Mouse (Mus musculus): ENCODE data around the gene Ccdc159. TPM values are rescaled to one million over a fixed set of nuclear protein-coding genes. Genes with fewer than 3 reads are reported as not detected.
A peak's percentile ranks its signal among the peaks of the same experiment; 100 is the strongest.

Gene Ccdc159
- polyA plus RNA-seq (2012; rRNA removed): 24.4 and 27.3 TPM in 2 replicates

DNA sequence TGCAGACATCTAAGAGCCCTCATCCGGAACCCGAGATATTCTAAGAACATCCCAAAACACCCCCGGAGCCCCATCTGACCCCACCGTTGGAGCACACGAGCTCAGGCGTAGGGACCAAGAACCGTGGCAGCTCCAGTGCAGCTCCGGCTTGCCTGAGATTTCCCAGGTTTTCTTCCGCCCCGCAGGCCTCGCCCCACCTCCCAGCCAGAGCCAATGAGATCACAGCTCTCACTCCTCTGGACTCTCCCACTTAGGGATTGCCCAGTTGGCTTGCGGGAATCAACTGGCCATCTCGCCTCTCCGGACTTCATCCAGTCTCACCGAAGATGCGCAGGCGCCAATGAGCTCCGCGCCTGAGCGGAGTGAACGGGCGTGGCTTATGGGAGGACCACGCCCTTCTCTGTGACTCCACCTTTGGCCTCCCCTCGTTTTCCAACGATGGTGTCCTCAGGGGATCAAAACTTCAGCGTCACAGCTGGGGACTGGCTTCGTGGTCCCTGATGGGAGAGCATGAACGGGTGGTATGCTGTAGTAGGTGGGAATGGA lies at the start of gene Ccdc159, which contains the start of gene Tmem205:
Ccdc159 (plus strand) TSS at position 264 of the 546 bp plus-strand sequence.
Tmem205 (minus strand) TSS at position 349 of the 546 bp plus-strand sequence.
- no peak for TF ChIP-seq CTCF (IDR thresholded peaks at IDR 0.05; ENCODE audit: extremely low read depth, insufficient read depth, low read length)
- TF ChIP-seq POLR2A (IDR thresholded peaks at IDR 0.05; ENCODE audit: extremely low read depth, insufficient read depth, low read length): peak; percentile 94
- peak within 1 kb of the TSS; percentile 31 for H3K4me3 ChIP-seq (ENCODE audit: insufficient read depth, low read length)
- H3K4me1 ChIP-seq (ENCODE audit: control insufficient read depth, insufficient read depth, low read length): no peaks in the 10 kb centered on the region; the same call in 1 of the 2 replicates
- H3K27ac ChIP-seq (ENCODE audit: insufficient read depth, low read length): no peak within 1 kb of the TSS

DNA sequence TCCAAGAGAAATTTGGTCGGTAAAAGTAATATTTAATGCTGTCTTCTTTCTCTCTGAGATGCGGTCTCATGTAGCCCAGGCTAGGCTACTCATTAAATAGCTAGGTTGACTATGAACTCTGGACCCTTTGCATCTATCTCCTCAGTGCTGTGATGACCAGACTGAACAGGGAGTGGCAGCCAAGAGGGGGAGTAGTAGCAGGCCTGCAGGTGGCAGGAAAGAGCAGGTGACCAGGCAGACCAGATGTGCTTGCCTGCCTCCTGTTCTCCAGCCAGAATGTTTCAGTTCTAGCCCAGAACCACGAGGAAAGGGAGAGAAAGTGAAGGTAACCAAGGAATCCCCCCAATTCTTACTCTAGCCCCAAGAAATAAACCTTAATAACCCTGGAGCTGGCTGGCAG lies 38.0 kb upstream of the Ccdc159 start:
- H3K4me1 ChIP-seq (ENCODE audit: control insufficient read depth, insufficient read depth, low read length): no peaks in the 10 kb centered on the region
- no peak for TF ChIP-seq POLR2A (IDR thresholded peaks at IDR 0.05; ENCODE audit: extremely low read depth, insufficient read depth, low read length)
- TF ChIP-seq CTCF (IDR thresholded peaks at IDR 0.05; ENCODE audit: extremely low read depth, insufficient read depth, low read length): no peak
- no peak overlapping the region for H3K27ac ChIP-seq (ENCODE audit: insufficient read depth, low read length)
- no peak overlapping the region for H3K4me3 ChIP-seq (ENCODE audit: insufficient read depth, low read length)

GRCm38 (mm10) chr9:21901223-21901820 lies 25.9 kb upstream of the Ccdc159 start:
- TF ChIP-seq POLR2A (IDR thresholded peaks at IDR 0.05; ENCODE audit: extremely low read depth, insufficient read depth, low read length) (peak; percentile 52; the same call in 1 of the 2 replicates), CTCF (IDR thresholded peaks at IDR 0.05; ENCODE audit: extremely low read depth, insufficient read depth, low read length) (no peak)
- H3K27ac ChIP-seq (ENCODE audit: insufficient read depth, low read length): no peak overlapping the region
- H3K4me3 ChIP-seq (ENCODE audit: insufficient read depth, low read length): peak overlapping the region; percentile 43
- H3K4me1 ChIP-seq (ENCODE audit: control insufficient read depth, insufficient read depth, low read length): no peaks in the 10 kb centered on the region

GRCm38 (mm10) chr9:21904031-21904430 lies 23.2 kb upstream of the Ccdc159 start:
- H3K4me3 ChIP-seq (ENCODE audit: insufficient read depth, low read length): no peak overlapping the region
- H3K4me1 ChIP-seq (ENCODE audit: control insufficient read depth, insufficient read depth, low read length): no peaks in the 10 kb centered on the region

GRCm38 (mm10) chr9:21908216-21908615 lies 19.1 kb upstream of the Ccdc159 start:
- H3K27ac ChIP-seq (ENCODE audit: insufficient read depth, low read length): no peak overlapping the region
- H3K4me1 ChIP-seq (ENCODE audit: control insufficient read depth, insufficient read depth, low read length): no peaks in the 10 kb centered on the region
- no peak overlapping the region for H3K4me3 ChIP-seq (ENCODE audit: insufficient read depth, low read length)
- no peak for TF ChIP-seq CTCF (IDR thresholded peaks at IDR 0.05; ENCODE audit: extremely low read depth, insufficient read depth, low read length)
- TF ChIP-seq POLR2A (IDR thresholded peaks at IDR 0.05; ENCODE audit: extremely low read depth, insufficient read depth, low read length): no peak

More at GRCm38 (mm10) chr9:21904031-21904430, 23.2 kb upstream of the Ccdc159 start:
- no peak overlapping the region for H3K27ac ChIP-seq (ENCODE audit: insufficient read depth, low read length)
- no peak for TF ChIP-seq POLR2A (IDR thresholded peaks at IDR 0.05; ENCODE audit: extremely low read depth, insufficient read depth, low read length)
- TF ChIP-seq CTCF (IDR thresholded peaks at IDR 0.05; ENCODE audit: extremely low read depth, insufficient read depth, low read length): no peak

DNA sequence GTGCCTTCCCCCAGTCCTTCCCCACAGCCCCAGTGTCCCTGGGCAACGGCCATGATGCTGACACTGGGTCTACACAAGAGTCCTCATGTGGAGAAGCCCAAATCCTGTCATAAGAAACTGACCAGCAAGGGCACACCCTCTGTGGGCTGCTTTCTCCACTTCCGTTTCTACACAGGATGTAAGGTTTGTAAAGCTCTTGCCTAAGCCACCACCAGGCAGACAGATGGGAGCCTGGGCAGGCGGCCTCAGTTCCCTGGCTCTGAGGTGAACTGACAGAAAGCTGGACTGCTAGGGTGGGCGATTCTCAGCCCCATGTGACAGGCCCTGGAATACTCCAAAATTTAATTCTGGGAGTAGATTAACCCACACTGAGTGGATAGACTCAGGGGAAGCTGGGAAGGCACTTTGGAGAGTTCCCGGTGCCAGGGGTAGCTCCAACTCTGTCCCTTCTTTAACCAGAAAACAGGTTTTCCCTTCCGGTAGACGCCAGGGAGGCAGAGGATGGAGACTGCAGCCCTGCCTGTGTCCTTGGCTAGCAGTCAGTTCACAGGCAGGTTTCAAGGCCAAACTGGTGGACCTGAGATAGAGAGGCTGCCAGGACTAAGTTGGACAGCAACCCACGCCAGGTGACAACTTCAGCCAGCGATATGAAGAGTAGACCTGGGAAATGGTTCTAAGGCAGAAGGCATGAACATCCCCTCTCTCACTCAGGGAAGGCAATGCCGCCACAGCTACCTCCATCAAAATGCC lies 17.6 kb upstream of the Ccdc159 start:
- no peak for TF ChIP-seq POLR2A (IDR thresholded peaks at IDR 0.05; ENCODE audit: extremely low read depth, insufficient read depth, low read length)
- TF ChIP-seq CTCF (IDR thresholded peaks at IDR 0.05; ENCODE audit: extremely low read depth, insufficient read depth, low read length): no peak
- Histone ChIP-seq H3K4me1 (ENCODE audit: control insufficient read depth, insufficient read depth, low read length) (no peaks in the 10 kb centered on the region), H3K4me3 (ENCODE audit: insufficient read depth, low read length) (no peak overlapping the region), H3K27ac (ENCODE audit: insufficient read depth, low read length) (no peak overlapping the region)

GRCm38 (mm10) chr9:21916851-21917492 lies 10.3 kb upstream of the Ccdc159 start:
- Histone ChIP-seq H3K27ac (ENCODE audit: insufficient read depth, low read length) (0 out of 2 replicates have a peak overlapping the region, but pooled peaks have one; percentile 58), H3K4me1 (ENCODE audit: control insufficient read depth, insufficient read depth, low read length) (no peaks in the 10 kb centered on the region; the same call in 1 of the 2 replicates), H3K4me3 (ENCODE audit: insufficient read depth, low read length) (peak overlapping the region; percentile 74)
- TF ChIP-seq CTCF (IDR thresholded peaks at IDR 0.05; ENCODE audit: extremely low read depth, insufficient read depth, low read length): no peak
- TF ChIP-seq POLR2A (IDR thresholded peaks at IDR 0.05; ENCODE audit: extremely low read depth, insufficient read depth, low read length): no peak

DNA sequence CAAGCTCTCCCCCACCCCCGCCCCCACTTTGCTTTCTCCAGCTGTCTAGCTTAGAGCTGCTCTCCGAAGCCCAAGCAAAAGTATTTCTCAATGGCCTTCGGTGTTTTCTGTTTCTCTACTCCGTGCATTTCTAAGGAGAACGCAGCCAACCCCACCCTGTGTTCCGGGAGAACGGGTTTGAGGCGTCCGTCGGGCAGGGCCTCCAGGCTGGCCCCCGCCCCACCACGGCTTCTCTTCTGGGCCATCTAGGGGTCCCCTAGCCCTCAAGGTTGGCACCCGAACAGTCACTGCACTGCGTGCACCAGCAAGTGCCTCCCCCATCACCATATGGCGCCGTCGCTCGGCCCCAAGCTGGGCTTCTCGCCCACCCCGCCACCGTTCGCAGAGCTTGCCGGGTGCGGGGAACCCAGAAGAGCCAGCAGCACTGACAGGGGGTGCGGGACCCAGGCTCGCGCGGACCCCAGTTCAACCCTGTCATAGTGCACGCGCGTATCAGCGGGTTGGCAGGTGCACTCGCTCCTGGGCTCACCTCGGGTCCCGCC lies 9.7 kb upstream of the Ccdc159 start:
- peak overlapping the region; percentile 74 for H3K4me3 ChIP-seq (ENCODE audit: insufficient read depth, low read length)
- no peaks in the 10 kb centered on the region; the same call in 1 of the 2 replicates for H3K4me1 ChIP-seq (ENCODE audit: control insufficient read depth, insufficient read depth, low read length)
- peak overlapping the region; percentile 97 for H3K27ac ChIP-seq (ENCODE audit: insufficient read depth, low read length)
- no peak for TF ChIP-seq POLR2A (IDR thresholded peaks at IDR 0.05; ENCODE audit: extremely low read depth, insufficient read depth, low read length)
- TF ChIP-seq CTCF (IDR thresholded peaks at IDR 0.05; ENCODE audit: extremely low read depth, insufficient read depth, low read length): no peak

All from cortical plate, adult 2 months (tissue).